Mouse (Mus musculus) layer of hippocampus, postnatal 10 days (tissue): ENCODE measurements around the gene Rgl1. TPM values are rescaled to one million over a fixed set of nuclear protein-coding genes. Genes with fewer than 3 reads are reported as not detected.
"Not testable (repeated sequence)": the region's sequence is repeated elsewhere in the genome, so short reads cannot be mapped to it uniquely, and the experiment has no call there.

Experiments
- DNase-seq, 2 experiments: peaks; one replicate each; pipeline ENCODE4 v3.0.0; 2021; ENCODE audit warnings: low spot score in 2 of 2
- total RNA-seq, 2 experiments: library from RNA; stranded (reverse); gene quantifications; 2 replicates each; pipeline ENCODE4 v1.2.3; 2021

Gene Rgl1
- total RNA-seq, 2 experiments from 2014 or later = 63.9 to 67.0 TPM

GRCm38 (mm10) chr1:152786953-152787352 lies 20.8 kb upstream of the Rgl1 start:
- no peak for DNase-seq

GRCm38 (mm10) chr1:152785446-152785845 lies 19.3 kb upstream of the Rgl1 start:
- not testable (repeated sequence) for DNase-seq

- DNase-seq = no peak
Measured at GRCm38 (mm10) chr1:152784620-152785019, 18.5 kb upstream of the Rgl1 start.

- peak; percentile 67 to 78 for DNase-seq
Measured at GRCm38 (mm10) chr1:152779071-152779737, 13.1 kb upstream of the Rgl1 start.

- DNase-seq = not testable (repeated sequence)
Measured at GRCm38 (mm10) chr1:152774601-152775000, 8.4 kb upstream of the Rgl1 start.

GRCm38 (mm10) chr1:152771016-152771415 lies 4.9 kb upstream of the Rgl1 start:
- no peak for DNase-seq

- DNase-seq = peak; percentile 89 to 90
Measured at GRCm38 (mm10) chr1:152767749-152768488, 1.8 kb upstream of the Rgl1 start.

GRCm38 (mm10) chr1:152766804-152767748 lies 925 bp upstream of the Rgl1 start:
- peak; percentile 37 to 53 for DNase-seq

GRCm38 (mm10) chr1:152761791-152762190 lies 4.4 kb downstream of the Rgl1 start:
- DNase-seq = no peak

- DNase-seq = peak in 1 of 2 experiments; percentile 32
Measured at GRCm38 (mm10) chr1:152750312-152750965, 15.7 kb downstream of the Rgl1 start, which contains the start of gene Apobec4. Apobec4 (plus strand) TSS chr1:152750551.

- DNase-seq = no peak
Measured at GRCm38 (mm10) chr1:152749276-152749675, 16.9 kb downstream of the Rgl1 start.

- DNase-seq = peak; percentile 88 to 91
Measured at GRCm38 (mm10) chr1:152746426-152746825, 19.7 kb downstream of the Rgl1 start.

GRCm38 (mm10) chr1:152743095-152743826 lies 22.9 kb downstream of the Rgl1 start:
- no peak for DNase-seq

- DNase-seq = no peak
Measured at GRCm38 (mm10) chr1:152739374-152739773, 26.8 kb downstream of the Rgl1 start.

GRCm38 (mm10) chr1:152738793-152739192 lies 27.4 kb downstream of the Rgl1 start:
- DNase-seq = no peak

- DNase-seq = no peak
Measured at GRCm38 (mm10) chr1:152727604-152728236, 38.4 kb downstream of the Rgl1 start.

GRCm38 (mm10) chr1:152726095-152726494 lies 40.1 kb downstream of the Rgl1 start:
- no peak for DNase-seq

- no peak for DNase-seq
Measured at GRCm38 (mm10) chr1:152724286-152724685, 41.9 kb downstream of the Rgl1 start.

GRCm38 (mm10) chr1:152721535-152722198 lies 44.5 kb downstream of the Rgl1 start:
- DNase-seq = no peak
